Mouse (Mus musculus): ENCODE data around the gene Ntrk2. TPM values are rescaled to one million over a fixed set of nuclear protein-coding genes. Genes with fewer than 3 reads are reported as not detected.
"Not testable (repeated sequence)": the region's sequence is repeated elsewhere in the genome, so short reads cannot be mapped to it uniquely, and the experiment has no call there.

Gene Ntrk2
- total and polyA plus RNA-seq, 2 experiments from 2014 or later, result 160 to 233 TPM

- Histone ChIP-seq H3K4me3 (ENCODE audit: low read length) (no peak overlapping the region), H3K36me3 (ENCODE audit: insufficient read depth, low read length) (no peaks in the 10 kb centered on the region), H3K4me1 (ENCODE audit: insufficient read depth, low read length) (peaks cover 2% of the 10 kb centered on the region; the same call in 1 of the 2 replicates), H3K27ac (no peak overlapping the region), H3K9me3 (ENCODE audit: low read length) (no peaks in the 10 kb centered on the region), H3K4me2 (ENCODE audit: low read depth, low read length) (no peak overlapping the region), H3K27me3 (ENCODE audit: insufficient read depth, low read length) (no peaks in the 10 kb centered on the region), H3K9ac (replicated peaks; ENCODE audit: low read length) (no peak overlapping the region)
- TF ChIP-seq CTCF (IDR thresholded peaks at IDR 0.05; ENCODE audit: low read depth), result no peak
- no peak for ATAC-seq
- DNase-seq (ENCODE audit: low spot score), result no peak
- 53% methylated on average over 10 of the region's 10 CpGs for WGBS
Measured at GRCm38 (mm10) chr13:59100086-59100485, 293.7 kb downstream of the Ntrk2 start.

GRCm38 (mm10) chr13:59107791-59108190, 301.4 kb downstream of the Ntrk2 start:
- not testable (repeated sequence) for H3K4me2 ChIP-seq (ENCODE audit: low read depth, low read length); H3K9me3 ChIP-seq (ENCODE audit: low read length); H3K27ac ChIP-seq; ATAC-seq; DNase-seq (ENCODE audit: low spot score); H3K4me1 ChIP-seq (ENCODE audit: insufficient read depth, low read length); H3K27me3 ChIP-seq (ENCODE audit: insufficient read depth, low read length); H3K9ac ChIP-seq (replicated peaks; ENCODE audit: low read length); H3K4me3 ChIP-seq (ENCODE audit: low read length); H3K36me3 ChIP-seq (ENCODE audit: insufficient read depth, low read length)
- 93% methylated on average over 10 of the region's 10 CpGs for WGBS

DNA sequence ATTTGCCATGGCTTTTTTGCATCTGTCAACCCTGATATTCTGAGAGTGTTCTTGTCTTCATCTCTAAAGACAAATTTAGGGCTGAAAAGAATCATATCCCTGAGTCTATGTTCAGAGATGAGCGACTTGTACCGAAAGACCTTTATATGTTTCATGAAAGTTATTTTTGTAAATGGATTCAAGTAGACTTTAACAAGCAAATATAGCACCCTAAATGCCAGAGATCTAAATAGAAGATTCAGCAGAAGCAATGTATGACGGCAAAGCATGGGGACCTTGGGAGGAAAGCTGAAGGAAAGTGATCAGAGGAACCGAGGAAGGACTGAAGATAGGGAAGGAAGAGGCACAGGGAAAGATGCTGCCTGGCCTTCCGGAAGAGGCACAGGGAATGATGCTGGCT, 303.7 kb downstream of the Ntrk2 start:
- WGBS, result 93% methylated on average over 5 of the region's 5 CpGs
- Histone ChIP-seq H3K9me3 (ENCODE audit: low read length) (0 out of 2 replicates have a peak, but pooled peaks cover 2% of the 10 kb centered on the region), H3K27ac (no peak overlapping the region), H3K4me3 (ENCODE audit: low read length) (no peak overlapping the region), H3K4me1 (ENCODE audit: insufficient read depth, low read length) (no peaks in the 10 kb centered on the region), H3K27me3 (ENCODE audit: insufficient read depth, low read length) (no peaks in the 10 kb centered on the region), H3K9ac (replicated peaks; ENCODE audit: low read length) (no peak overlapping the region), H3K36me3 (ENCODE audit: insufficient read depth, low read length) (no peaks in the 10 kb centered on the region), H3K4me2 (ENCODE audit: low read depth, low read length) (no peak overlapping the region)
- DNase-seq (ENCODE audit: low spot score), result no peak
- no peak for ATAC-seq
- no peak for TF ChIP-seq CTCF (IDR thresholded peaks at IDR 0.05; ENCODE audit: low read depth)

DNA sequence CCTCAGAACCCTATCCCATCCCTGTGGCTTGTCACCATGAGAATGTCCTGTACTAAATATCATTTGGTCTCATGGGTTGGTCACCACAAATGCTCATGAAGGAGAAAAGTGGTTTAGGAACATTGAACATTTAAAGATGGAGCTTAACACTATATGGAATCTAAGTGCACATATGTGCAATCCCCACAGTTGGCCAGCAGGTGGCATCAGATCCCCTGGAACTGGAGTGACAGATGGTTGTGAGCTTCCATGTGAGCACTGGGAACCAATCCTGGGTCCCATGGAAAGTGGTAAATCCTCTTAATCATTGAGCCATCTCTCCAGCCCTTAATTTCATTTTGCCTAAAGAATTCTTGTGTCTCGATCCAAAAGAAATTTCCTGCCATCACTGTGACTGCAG, 308.3 kb downstream of the Ntrk2 start:
- TF ChIP-seq CTCF (IDR thresholded peaks at IDR 0.05; ENCODE audit: low read depth), result peak; percentile 34
- Histone ChIP-seq H3K27me3 (ENCODE audit: insufficient read depth, low read length) (no peaks in the 10 kb centered on the region), H3K4me3 (ENCODE audit: low read length) (no peak overlapping the region), H3K9ac (replicated peaks; ENCODE audit: low read length) (no peak overlapping the region), H3K4me2 (ENCODE audit: low read depth, low read length) (no peak overlapping the region), H3K27ac (no peak overlapping the region), H3K4me1 (ENCODE audit: insufficient read depth, low read length) (no peaks in the 10 kb centered on the region), H3K9me3 (ENCODE audit: low read length) (0 out of 2 replicates have a peak, but pooled peaks cover 2% of the 10 kb centered on the region), H3K36me3 (ENCODE audit: insufficient read depth, low read length) (no peaks in the 10 kb centered on the region)
- ATAC-seq (no peak), DNase-seq (ENCODE audit: low spot score) (no peak)
- WGBS, result 94% methylated on average over 1 of the region's 1 CpGs

DNA sequence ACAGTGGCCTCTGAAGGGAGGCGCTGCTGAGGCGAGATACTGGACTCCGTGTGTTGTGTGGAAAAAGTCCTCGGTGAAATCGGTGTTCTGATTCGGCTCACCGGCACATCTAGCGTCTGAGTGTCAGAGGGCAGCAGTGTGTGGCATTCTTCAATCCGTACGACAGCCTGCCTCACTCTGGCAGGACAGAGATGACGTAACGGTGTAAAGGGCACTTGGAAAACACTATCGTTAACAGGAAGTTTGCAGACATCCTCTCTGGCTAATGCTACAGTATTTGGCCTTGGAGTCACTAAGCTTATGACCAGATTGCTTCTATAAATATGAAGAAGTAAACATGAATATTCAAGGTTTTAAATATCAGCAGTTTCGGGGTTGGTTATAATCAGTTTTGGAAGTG, 309.2 kb downstream of the Ntrk2 start:
- Histone ChIP-seq H3K4me1 (ENCODE audit: insufficient read depth, low read length) (no peaks in the 10 kb centered on the region), H3K9ac (replicated peaks; ENCODE audit: low read length) (no peak overlapping the region), H3K27ac (no peak overlapping the region), H3K27me3 (ENCODE audit: insufficient read depth, low read length) (no peaks in the 10 kb centered on the region), H3K4me2 (ENCODE audit: low read depth, low read length) (no peak overlapping the region), H3K9me3 (ENCODE audit: low read length) (0 out of 2 replicates have a peak, but pooled peaks cover 2% of the 10 kb centered on the region), H3K36me3 (ENCODE audit: insufficient read depth, low read length) (no peaks in the 10 kb centered on the region), H3K4me3 (ENCODE audit: low read length) (no peak overlapping the region)
- ATAC-seq (no peak), DNase-seq (ENCODE audit: low spot score) (no peak)
- TF ChIP-seq CTCF (IDR thresholded peaks at IDR 0.05; ENCODE audit: low read depth), result no peak
- 95% methylated on average over 14 of the region's 14 CpGs for WGBS

DNA sequence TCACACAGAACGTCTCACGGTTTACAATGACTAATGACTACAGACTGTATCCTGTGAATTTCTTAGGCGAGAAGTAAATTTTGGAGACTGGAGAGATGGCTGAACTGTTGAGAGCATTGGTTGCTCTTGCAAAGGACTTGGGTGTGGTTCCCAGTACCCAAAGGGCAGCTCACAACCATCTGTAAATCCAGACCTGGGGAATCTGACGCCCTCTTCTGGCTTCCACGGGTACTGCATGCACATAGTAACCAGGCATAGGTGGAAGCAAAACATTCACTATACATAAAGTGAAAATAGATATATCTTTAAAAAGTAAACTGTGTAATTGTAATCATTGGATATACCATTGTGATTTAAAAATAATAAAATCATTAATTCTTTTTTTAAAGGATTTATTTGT, 310.9 kb downstream of the Ntrk2 start:
- H3K9ac ChIP-seq (replicated peaks; ENCODE audit: low read length), result no peak overlapping the region
- H3K4me3 ChIP-seq (ENCODE audit: low read length), result no peak overlapping the region
- 0 out of 2 replicates have a peak, but pooled peaks cover 2% of the 10 kb centered on the region for H3K9me3 ChIP-seq (ENCODE audit: low read length)
- H3K27ac ChIP-seq, result no peak overlapping the region
- ATAC-seq, result no peak
- no peak overlapping the region for H3K4me2 ChIP-seq (ENCODE audit: low read depth, low read length)
- no peaks in the 10 kb centered on the region for H3K4me1 ChIP-seq (ENCODE audit: insufficient read depth, low read length)
- WGBS, result 88% methylated on average over 5 of the region's 5 CpGs
- DNase-seq (ENCODE audit: low spot score), result no peak
- no peaks in the 10 kb centered on the region for H3K27me3 ChIP-seq (ENCODE audit: insufficient read depth, low read length)
- peak; percentile 45 for TF ChIP-seq CTCF (IDR thresholded peaks at IDR 0.05; ENCODE audit: low read depth)
- H3K36me3 ChIP-seq (ENCODE audit: insufficient read depth, low read length), result no peaks in the 10 kb centered on the region

GRCm38 (mm10) chr13:59119596-59120394, 313.4 kb downstream of the Ntrk2 start:
- WGBS, result 69% methylated on average over 10 of the region's 10 CpGs
- Histone ChIP-seq H3K9me3 (ENCODE audit: low read length) (0 out of 2 replicates have a peak, but pooled peaks cover under 1% of the 10 kb centered on the region), H3K4me1 (ENCODE audit: insufficient read depth, low read length) (no peaks in the 10 kb centered on the region), H3K27me3 (ENCODE audit: insufficient read depth, low read length) (no peaks in the 10 kb centered on the region), H3K9ac (replicated peaks; ENCODE audit: low read length) (no peak overlapping the region), H3K4me2 (ENCODE audit: low read depth, low read length) (no peak overlapping the region), H3K36me3 (ENCODE audit: insufficient read depth, low read length) (no peaks in the 10 kb centered on the region), H3K4me3 (ENCODE audit: low read length) (no peak overlapping the region), H3K27ac (no peak overlapping the region)
- no peak for TF ChIP-seq CTCF (IDR thresholded peaks at IDR 0.05; ENCODE audit: low read depth)
- ATAC-seq (no peak), DNase-seq (ENCODE audit: low spot score) (no peak)
